Mouse (Mus musculus) CD4-positive naive resting alpha-beta T cell, adult 76 days (primary cell): ENCODE data around the gene Lexm. TPM values are rescaled to one million over a fixed set of nuclear protein-coding genes. Genes with fewer than 3 reads are reported as not detected.

Source experiments
- total RNA-seq: library from RNA; stranded (reverse); gene quantifications from one replicate; pipeline ENCODE4 v1.2.4, GENCODE M21; 2023

Lexm gene
- total RNA-seq, result not detected

GRCm38 (mm10) chr4:106617056-106617455 is at the start of gene Lexm:
Gene Lexm (minus strand): TSS chr4:106617241.

GRCm38 (mm10) chr4:106650833-106651527 is 33.9 kb upstream of the Lexm start, which contains the start of gene Pars2:
Gene Pars2 (plus strand): TSS chr4:106651069.

GRCm38 (mm10) chr4:106622030-106622493 is 5.0 kb upstream of the Lexm start, which contains the start of gene Ttc22:
Gene Ttc22 (plus strand): TSS chr4:106622432.

GRCm38 (mm10) chr4:106560846-106561781 is 55.9 kb downstream of the Lexm start, which contains the start of gene Dhcr24:
Gene Dhcr24 (plus strand): TSS chr4:106561038.

Other genes starting within 250 kb of the Lexm start
- gene Pcsk9, start 152.9 kb downstream of the Lexm start, total RNA-seq, result not detected
- not detected for gene Bsnd, start 125.0 kb downstream of the Lexm start, total RNA-seq
- gene Dhcr24, start 56.2 kb downstream of the Lexm start, total RNA-seq, result 22.9 TPM
- gene Ttc22, start 5.2 kb upstream of the Lexm start, total RNA-seq, result not detected
- gene Pars2, start 33.8 kb upstream of the Lexm start, total RNA-seq, result 6.9 TPM
- gene Ttc4, start 61.7 kb upstream of the Lexm start, total RNA-seq, result 40.3 TPM
- not detected for gene Mroh7, start 113.7 kb upstream of the Lexm start, total RNA-seq
- not detected for gene Fam151a, start 116.6 kb upstream of the Lexm start, total RNA-seq
- 5.5 TPM for gene Acot11, start 187.8 kb upstream of the Lexm start, total RNA-seq